Mouse (Mus musculus): ENCODE results near the gene Adamtsl3. TPM values are rescaled to one million over a fixed set of nuclear protein-coding genes. Genes with fewer than 3 reads are reported as not detected.
A peak's percentile ranks its signal among the peaks of the same experiment; 100 is the strongest.

Gene Adamtsl3
- polyA plus RNA-seq, 1 experiment from 2014 or later, result 0.46 TPM

GRCm38 (mm10) chr7:82566688-82567087 is 231.2 kb downstream of the Adamtsl3 start:
- no peaks in the 10 kb centered on the region for H3K27me3 ChIP-seq (ENCODE audit: insufficient read depth, poor library complexity, severe bottlenecking)
- WGBS, result 46% methylated on average over 8 of the region's 8 CpGs
- no peak for DNase-seq (ENCODE audit: low spot score)
- no peak overlapping the region for H3K4me3 ChIP-seq
- H3K36me3 ChIP-seq, result no peaks in the 10 kb centered on the region
- H3K4me1 ChIP-seq (replicated peaks), result no peaks in the 10 kb centered on the region
- H3K9me3 ChIP-seq, result no peaks in the 10 kb centered on the region
- no peak overlapping the region for H3K27ac ChIP-seq

GRCm38 (mm10) chr7:82567811-82568210 is 232.3 kb downstream of the Adamtsl3 start:
- H3K27ac ChIP-seq, result no peak overlapping the region
- no peaks in the 10 kb centered on the region for H3K4me1 ChIP-seq (replicated peaks)
- H3K4me3 ChIP-seq, result no peak overlapping the region
- 94% methylated on average over 3 of the region's 3 CpGs for WGBS
- no peak for DNase-seq (ENCODE audit: low spot score)
- no peaks in the 10 kb centered on the region for H3K27me3 ChIP-seq (ENCODE audit: insufficient read depth, poor library complexity, severe bottlenecking)
- H3K36me3 ChIP-seq, result no peaks in the 10 kb centered on the region
- H3K9me3 ChIP-seq, result no peaks in the 10 kb centered on the region

- H3K9me3 ChIP-seq, result no peaks in the 10 kb centered on the region
- no peak for DNase-seq (ENCODE audit: low spot score)
- H3K4me3 ChIP-seq, result no peak overlapping the region
- H3K36me3 ChIP-seq, result no peaks in the 10 kb centered on the region
- no peak overlapping the region for H3K27ac ChIP-seq
- H3K27me3 ChIP-seq (ENCODE audit: insufficient read depth, poor library complexity, severe bottlenecking), result no peaks in the 10 kb centered on the region
- 50% methylated on average over 1 of the region's 1 CpGs for WGBS
- H3K4me1 ChIP-seq (replicated peaks), result no peaks in the 10 kb centered on the region
Observed at GRCm38 (mm10) chr7:82572981-82573380, 237.5 kb downstream of the Adamtsl3 start.

- Histone ChIP-seq H3K4me1 (replicated peaks) (no peaks in the 10 kb centered on the region), H3K27ac (no peak overlapping the region), H3K36me3 (no peaks in the 10 kb centered on the region), H3K27me3 (ENCODE audit: insufficient read depth, poor library complexity, severe bottlenecking) (no peaks in the 10 kb centered on the region), H3K9me3 (no peaks in the 10 kb centered on the region), H3K4me3 (no peak overlapping the region)
- DNase-seq (ENCODE audit: low spot score), result no peak
- WGBS, result 85% methylated on average over 3 of the region's 3 CpGs
Observed at GRCm38 (mm10) chr7:82580007-82580406, 244.5 kb downstream of the Adamtsl3 start.

GRCm38 (mm10) chr7:82581802-82582201 is 246.3 kb downstream of the Adamtsl3 start:
- no peaks in the 10 kb centered on the region for H3K36me3 ChIP-seq
- no peak overlapping the region for H3K4me3 ChIP-seq
- no peaks in the 10 kb centered on the region for H3K4me1 ChIP-seq (replicated peaks)
- no peaks in the 10 kb centered on the region for H3K27me3 ChIP-seq (ENCODE audit: insufficient read depth, poor library complexity, severe bottlenecking)
- no peaks in the 10 kb centered on the region for H3K9me3 ChIP-seq
- no peak overlapping the region for H3K27ac ChIP-seq
- WGBS, result 78% methylated on average over 5 of the region's 5 CpGs
- no peak for DNase-seq (ENCODE audit: low spot score)

GRCm38 (mm10) chr7:82582534-82582933 is 247.0 kb downstream of the Adamtsl3 start:
- no peaks in the 10 kb centered on the region for H3K9me3 ChIP-seq
- H3K27me3 ChIP-seq (ENCODE audit: insufficient read depth, poor library complexity, severe bottlenecking), result no peaks in the 10 kb centered on the region
- WGBS, result 90% methylated on average over 4 of the region's 4 CpGs
- DNase-seq (ENCODE audit: low spot score), result no peak
- H3K4me1 ChIP-seq (replicated peaks), result no peaks in the 10 kb centered on the region
- H3K27ac ChIP-seq, result no peak overlapping the region
- no peaks in the 10 kb centered on the region for H3K36me3 ChIP-seq
- H3K4me3 ChIP-seq, result no peak overlapping the region

GRCm38 (mm10) chr7:82590931-82591330 is 255.4 kb downstream of the Adamtsl3 start:
- H3K4me1 ChIP-seq (replicated peaks), result no peaks in the 10 kb centered on the region
- no peak overlapping the region for H3K27ac ChIP-seq
- H3K27me3 ChIP-seq (ENCODE audit: insufficient read depth, poor library complexity, severe bottlenecking), result no peaks in the 10 kb centered on the region
- DNase-seq (ENCODE audit: low spot score), result no peak
- WGBS, result 89% methylated on average over 6 of the region's 6 CpGs
- no peaks in the 10 kb centered on the region for H3K36me3 ChIP-seq
- H3K4me3 ChIP-seq, result no peak overlapping the region
- H3K9me3 ChIP-seq, result no peaks in the 10 kb centered on the region

- H3K4me1 ChIP-seq (replicated peaks), result peaks cover 3% of the 10 kb centered on the region; the same call in 1 of the 2 replicates
- DNase-seq (ENCODE audit: low spot score), result no peak
- 79% methylated on average over 4 of the region's 4 CpGs for WGBS
Observed at GRCm38 (mm10) chr7:82602008-82602407, 266.5 kb downstream of the Adamtsl3 start.

GRCm38 (mm10) chr7:82605425-82605824 is 269.9 kb downstream of the Adamtsl3 start:
- no peak for DNase-seq (ENCODE audit: low spot score)

More at GRCm38 (mm10) chr7:82602008-82602407, 266.5 kb downstream of the Adamtsl3 start:
- no peaks in the 10 kb centered on the region for H3K9me3 ChIP-seq
- H3K27ac ChIP-seq, result no peak overlapping the region
- no peaks in the 10 kb centered on the region for H3K36me3 ChIP-seq
- H3K27me3 ChIP-seq (ENCODE audit: insufficient read depth, poor library complexity, severe bottlenecking), result no peaks in the 10 kb centered on the region
- H3K4me3 ChIP-seq, result no peak overlapping the region

GRCm38 (mm10) chr7:82609629-82610028 is 274.1 kb downstream of the Adamtsl3 start:
- H3K27ac ChIP-seq, result no peak overlapping the region
- no peaks in the 10 kb centered on the region for H3K9me3 ChIP-seq
- no peaks in the 10 kb centered on the region for H3K36me3 ChIP-seq
- H3K4me1 ChIP-seq (replicated peaks), result no peaks in the 10 kb centered on the region
- WGBS, result 68% methylated on average over 3 of the region's 3 CpGs
- H3K27me3 ChIP-seq (ENCODE audit: insufficient read depth, poor library complexity, severe bottlenecking), result no peaks in the 10 kb centered on the region
- H3K4me3 ChIP-seq, result no peak overlapping the region
- DNase-seq (ENCODE audit: low spot score), result no peak

More at GRCm38 (mm10) chr7:82605425-82605824, 269.9 kb downstream of the Adamtsl3 start:
- Histone ChIP-seq H3K27ac (no peak overlapping the region), H3K9me3 (no peaks in the 10 kb centered on the region), H3K36me3 (no peaks in the 10 kb centered on the region), H3K27me3 (ENCODE audit: insufficient read depth, poor library complexity, severe bottlenecking) (no peaks in the 10 kb centered on the region), H3K4me1 (replicated peaks) (peaks cover 3% of the 10 kb centered on the region; the same call in 1 of the 2 replicates), H3K4me3 (no peak overlapping the region)
- WGBS, result 83% methylated on average over 6 of the region's 6 CpGs

GRCm38 (mm10) chr7:82625342-82625741 is 289.8 kb downstream of the Adamtsl3 start:
- Histone ChIP-seq H3K4me3 (no peak overlapping the region), H3K4me1 (replicated peaks) (no peaks in the 10 kb centered on the region), H3K27me3 (ENCODE audit: insufficient read depth, poor library complexity, severe bottlenecking) (no peaks in the 10 kb centered on the region), H3K9me3 (no peaks in the 10 kb centered on the region), H3K27ac (no peak overlapping the region), H3K36me3 (no peaks in the 10 kb centered on the region)
- peak; percentile 61 for DNase-seq (ENCODE audit: low spot score)
- 20% methylated on average over 7 of the region's 7 CpGs for WGBS

- DNase-seq (ENCODE audit: low spot score), result no peak
- WGBS, result 85% methylated on average over 3 of the region's 3 CpGs
- Histone ChIP-seq H3K27ac (no peak overlapping the region), H3K4me1 (replicated peaks) (peaks cover 14% of the 10 kb centered on the region), H3K4me3 (no peak overlapping the region), H3K27me3 (ENCODE audit: insufficient read depth, poor library complexity, severe bottlenecking) (no peaks in the 10 kb centered on the region), H3K9me3 (no peaks in the 10 kb centered on the region), H3K36me3 (peaks cover 9% of the 10 kb centered on the region)
Observed at GRCm38 (mm10) chr7:82647183-82647582, 311.7 kb downstream of the Adamtsl3 start.

GRCm38 (mm10) chr7:82647909-82648308 is 312.4 kb downstream of the Adamtsl3 start:
- peak overlapping the region; percentile 88 for H3K27ac ChIP-seq
- H3K27me3 ChIP-seq (ENCODE audit: insufficient read depth, poor library complexity, severe bottlenecking), result no peaks in the 10 kb centered on the region
- peak overlapping the region; percentile 80 for H3K4me3 ChIP-seq
- WGBS, result 29% methylated on average over 4 of the region's 4 CpGs
- peaks cover 15% of the 10 kb centered on the region for H3K36me3 ChIP-seq
- no peaks in the 10 kb centered on the region for H3K9me3 ChIP-seq
- DNase-seq (ENCODE audit: low spot score), result no peak
- peaks cover 14% of the 10 kb centered on the region for H3K4me1 ChIP-seq (replicated peaks)

Measured in hindbrain, embryonic 10.5 days (tissue).